Mouse (Mus musculus): Measurements from ENCODE around the gene Ank2.

The Ank2 gene

DNA sequence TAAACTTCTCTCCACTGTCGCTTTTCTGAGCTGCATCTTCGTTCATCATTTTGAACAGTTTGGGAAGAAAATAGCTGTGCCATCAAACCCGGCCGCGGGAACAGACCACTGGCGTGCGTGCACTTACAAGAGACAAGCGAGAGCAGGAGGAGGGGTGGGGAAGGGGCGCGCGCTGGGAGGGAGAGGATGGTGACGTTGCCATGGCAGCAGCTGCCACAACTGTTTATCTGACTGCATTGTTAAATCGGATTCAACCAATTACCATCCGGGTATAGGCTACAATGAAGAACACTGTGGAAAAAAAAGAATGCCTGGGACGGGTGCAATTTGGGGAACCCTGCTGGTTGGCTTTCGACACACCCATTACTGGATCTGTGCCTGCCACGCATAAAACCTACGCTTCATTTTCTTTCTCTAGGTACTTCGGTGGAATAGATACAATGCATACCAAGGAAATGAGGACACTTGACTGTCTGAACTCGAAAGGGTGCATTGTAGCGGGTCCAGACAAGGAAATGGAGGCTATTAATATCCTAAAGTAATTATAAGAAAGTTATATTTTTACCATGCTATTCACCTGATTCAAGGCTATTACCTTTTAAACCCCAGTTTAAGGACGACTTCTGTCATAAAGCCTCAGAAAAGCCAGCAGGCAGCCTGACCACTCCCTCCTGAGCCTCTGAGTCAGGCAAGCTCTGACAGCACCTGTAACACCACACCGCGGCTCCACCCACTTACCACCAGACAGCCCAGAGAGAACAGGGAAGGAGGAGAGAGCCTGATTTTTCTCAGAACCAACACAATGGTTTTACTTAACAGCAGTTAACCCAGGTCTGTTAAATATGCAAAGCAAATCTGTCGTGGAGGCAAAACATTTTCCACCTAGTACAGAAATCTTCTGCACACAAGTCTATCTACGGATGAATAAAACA lies 273.1 kb downstream of the Ank2 start:
- DNase-seq = no peak

DNA sequence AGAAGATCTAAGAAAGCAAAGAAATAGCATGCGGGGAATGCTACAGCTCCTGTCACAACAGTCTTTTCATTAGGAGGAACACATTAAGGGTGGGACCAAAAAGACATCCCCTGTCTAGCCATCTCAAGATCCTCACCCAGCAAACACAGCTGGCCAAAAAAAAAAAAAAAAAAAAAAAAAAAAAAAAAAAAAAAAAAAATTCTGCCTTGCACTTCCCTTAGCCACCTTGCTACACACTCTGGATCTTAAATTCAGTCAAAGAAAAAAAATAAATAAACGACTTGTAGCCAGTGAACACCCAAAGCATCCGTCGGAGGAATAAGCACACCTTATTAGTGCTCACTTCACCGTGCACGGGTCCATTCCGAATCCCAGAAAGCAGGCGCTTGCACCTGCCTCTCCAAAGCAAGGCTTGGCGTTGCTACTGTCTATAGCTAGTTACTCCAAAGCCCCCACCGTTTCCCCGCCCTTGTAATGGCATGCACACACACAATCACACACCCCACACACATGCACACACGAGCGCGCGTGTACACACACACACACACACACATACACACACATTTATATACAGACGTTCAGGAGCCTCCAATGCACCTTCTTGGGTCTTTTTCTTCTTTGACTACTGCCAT lies 273.9 kb downstream of the Ank2 start:
- DNase-seq = no peak

DNA sequence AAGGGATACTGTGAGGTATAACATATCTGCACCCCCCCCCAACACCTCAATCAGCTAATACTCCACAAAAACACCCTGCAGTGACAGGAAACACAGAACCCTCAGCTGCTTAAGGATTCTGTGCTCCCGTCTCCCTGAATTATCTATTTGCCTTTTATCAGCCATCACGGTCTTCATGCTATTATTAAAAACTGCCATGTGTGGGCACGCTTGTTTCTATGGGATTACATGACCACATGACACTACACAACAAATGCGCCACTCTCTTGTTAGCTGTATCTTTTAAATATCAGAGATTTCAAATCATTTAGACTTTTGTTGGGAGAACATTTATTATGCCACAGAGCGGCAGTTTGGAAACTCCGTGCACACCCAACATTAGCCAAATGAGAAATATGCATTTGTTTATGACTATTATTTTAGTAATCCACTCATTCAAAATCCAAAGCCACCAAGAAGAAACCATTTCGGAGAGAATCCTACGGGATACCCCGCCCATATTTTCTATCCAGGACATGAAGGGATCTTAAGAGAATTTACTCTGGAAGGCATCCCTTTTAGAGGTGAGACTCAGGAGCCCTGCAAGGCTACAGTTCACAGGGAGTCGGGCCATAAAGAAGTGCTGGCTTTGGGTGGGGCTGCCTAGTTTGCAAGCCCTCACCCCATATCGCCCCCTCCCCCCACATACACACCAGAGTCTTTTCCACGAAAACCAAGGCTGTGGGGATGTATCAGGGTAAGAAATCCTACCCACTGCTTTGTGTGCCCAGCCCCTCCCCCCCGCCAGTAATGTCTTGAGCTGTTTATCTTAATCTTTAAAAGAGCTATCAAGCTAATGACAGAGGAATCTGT lies 274.6 kb downstream of the Ank2 start:
- DNase-seq = no peak

DNA sequence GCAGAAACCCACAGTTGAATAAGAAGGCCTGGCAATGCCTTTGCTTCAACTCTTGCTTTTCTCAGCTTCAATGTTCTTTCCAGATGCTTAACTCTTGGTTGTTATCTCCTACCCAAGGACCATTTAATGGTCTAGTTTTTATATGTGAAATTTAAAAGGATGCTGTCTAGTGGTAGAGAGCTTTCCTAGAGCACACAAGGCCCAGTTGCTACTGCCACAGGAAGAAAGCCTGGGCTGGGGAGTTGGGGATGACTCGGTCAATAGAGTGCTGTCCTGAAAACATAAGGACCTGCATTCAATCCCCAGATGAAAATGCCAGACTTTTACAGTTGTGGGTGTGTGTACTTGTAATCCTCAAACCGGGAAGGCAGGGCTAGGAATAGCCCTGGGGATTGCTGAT lies 277.1 kb downstream of the Ank2 start:
- no peak for DNase-seq

DNA sequence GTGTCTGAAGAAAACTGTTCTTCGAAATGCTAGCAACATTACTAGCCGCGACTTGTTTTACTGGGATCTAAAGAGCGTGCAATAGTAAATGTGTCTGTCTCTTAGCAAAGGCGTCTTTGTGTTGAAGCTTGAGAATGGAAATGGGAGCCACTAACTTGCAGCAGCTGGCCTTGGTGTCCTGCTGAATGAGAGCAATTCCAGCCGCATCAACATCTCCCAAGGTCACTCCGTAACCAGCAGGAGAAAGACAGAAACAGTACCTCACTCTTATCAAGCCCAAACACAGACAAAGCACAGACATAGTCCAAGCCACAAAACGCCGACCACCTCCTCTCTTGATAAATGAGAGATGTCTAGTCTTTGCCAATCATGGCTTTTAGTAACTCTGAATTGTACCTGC lies 278.3 kb downstream of the Ank2 start:
- DNase-seq = no peak

DNA sequence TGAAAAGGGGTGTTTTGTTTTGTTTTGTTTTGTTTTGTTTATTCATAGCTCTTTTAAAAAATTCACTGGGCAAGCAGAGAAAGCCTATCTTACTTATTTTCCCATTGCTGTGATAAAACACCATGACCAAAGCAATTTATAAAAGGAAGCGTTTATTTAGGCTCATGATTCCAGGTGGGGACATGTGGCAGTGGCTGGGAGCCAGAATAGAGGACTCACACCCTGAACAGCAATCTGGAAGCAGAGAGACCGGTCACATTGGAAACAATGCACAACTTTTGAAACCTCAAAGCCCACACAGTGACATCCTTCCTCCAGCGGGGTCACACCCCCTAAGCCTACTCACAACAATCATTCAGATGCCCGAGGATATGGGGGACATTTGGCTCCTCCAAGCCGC lies 285.6 kb downstream of the Ank2 start:
- DNase-seq = no peak

DNA sequence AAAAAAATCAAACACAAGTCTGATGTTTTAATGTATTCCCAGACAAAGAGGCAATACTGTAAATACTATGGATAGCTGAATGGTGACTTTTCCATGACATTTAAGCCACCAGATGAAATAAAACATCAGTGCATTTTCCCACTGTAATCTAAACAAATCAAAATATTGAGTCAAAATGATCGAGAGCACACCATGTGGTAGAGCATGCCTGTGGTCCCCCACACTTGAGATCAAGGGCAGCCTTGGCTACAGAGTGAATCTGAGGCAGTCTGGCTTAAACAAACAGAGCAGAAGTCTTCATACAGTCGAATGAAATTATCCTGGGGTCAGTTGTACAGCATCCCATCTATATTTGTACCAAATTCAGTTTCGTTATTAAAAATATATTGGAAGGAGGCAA lies 288.0 kb downstream of the Ank2 start:
- no peak for DNase-seq

DNA sequence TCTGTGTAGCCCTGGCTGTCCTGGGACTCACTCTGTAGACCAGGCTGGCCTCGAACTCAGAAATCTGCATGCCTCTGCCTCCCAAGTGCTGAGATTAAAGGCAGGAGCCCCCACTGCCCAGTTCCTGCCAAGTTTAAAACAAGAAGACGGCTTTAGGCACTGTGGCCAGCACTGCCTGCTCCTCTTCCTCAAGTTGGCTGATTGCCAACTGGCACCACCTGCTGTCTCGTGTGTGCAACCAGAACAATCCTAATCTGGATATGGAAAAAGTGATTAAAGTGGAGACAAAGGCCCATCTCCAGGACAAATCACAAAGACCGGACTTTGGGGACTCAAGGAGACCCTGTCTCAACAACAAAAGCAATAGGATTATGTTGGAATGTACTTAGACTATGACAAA lies 288.6 kb downstream of the Ank2 start:
- DNase-seq = no peak

DNA sequence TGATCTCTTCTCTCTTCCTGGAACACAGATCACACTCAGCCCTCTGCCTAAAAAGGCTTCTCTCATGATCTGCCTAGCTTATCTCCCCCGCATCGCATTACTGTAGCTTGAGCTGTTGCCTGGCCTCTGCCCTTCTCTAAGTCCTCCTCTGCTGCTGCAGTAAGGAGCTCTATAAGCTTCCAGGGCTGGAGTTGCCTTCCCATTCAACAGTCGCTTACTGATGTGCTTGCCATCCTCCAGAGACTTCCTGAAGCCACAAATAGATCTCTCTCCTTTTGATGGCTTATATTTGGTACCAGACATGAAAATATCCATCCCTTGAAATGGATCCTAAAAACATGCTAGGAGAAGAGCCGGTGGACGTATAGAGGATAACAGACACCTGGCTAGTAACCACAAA lies 290.3 kb downstream of the Ank2 start:
- DNase-seq = no peak

DNA sequence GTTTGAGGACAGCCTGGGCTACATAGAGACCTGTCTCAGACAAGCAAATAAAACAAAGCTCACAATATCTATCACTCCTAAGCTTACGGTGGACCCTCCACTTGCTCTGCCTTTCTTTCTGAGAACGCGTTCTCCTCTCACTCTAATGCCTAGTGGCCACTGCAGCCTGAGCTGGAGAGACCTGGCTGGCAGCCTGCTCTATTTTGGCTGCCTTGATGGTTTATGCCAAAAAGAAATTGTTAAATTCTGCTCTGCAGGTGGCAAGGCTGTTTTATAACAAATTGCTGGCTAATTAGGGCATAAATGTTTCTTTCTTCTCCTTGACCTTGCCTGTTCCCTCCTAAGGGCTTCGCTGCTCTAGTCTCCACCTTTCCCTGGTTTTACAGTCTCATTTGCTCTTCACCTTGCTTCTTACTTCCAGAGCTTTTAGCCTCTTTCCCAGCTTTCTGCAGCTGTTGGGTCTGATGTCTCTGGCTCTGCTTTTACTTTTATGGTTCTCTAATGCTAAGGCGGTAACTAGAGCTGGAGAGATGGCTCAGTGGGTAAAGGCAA lies 293.2 kb downstream of the Ank2 start:
- DNase-seq = no peak

DNA sequence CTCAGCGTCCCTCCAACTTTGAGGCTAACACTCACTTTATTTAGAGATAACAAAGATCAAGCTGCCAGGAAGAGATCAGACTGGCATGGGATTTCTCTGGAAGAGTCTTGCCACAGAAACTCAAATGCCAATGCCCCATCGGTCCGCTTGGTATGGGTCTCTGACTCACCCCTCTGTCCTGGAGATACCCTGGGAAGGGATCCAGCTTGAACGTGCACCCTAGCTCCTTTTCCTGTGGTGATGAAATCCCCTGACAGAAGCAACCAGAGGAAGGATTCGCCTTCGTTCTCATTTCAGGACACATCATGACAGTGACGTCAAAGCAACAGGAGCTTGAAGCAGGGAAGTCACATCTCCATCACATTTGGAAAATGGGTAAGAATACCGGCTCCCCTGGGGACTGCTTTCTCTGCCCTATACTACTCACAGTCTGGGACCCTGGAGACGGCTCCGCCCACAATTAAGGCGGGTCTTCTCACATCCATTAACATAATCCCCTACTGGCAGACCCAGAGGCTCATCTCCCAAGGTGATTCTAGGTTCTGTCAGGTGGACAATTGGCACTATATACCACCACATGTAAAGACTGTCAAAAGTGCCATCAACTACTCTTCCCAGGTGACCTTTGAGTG lies 296.6 kb downstream of the Ank2 start:
- no peak for DNase-seq

DNA sequence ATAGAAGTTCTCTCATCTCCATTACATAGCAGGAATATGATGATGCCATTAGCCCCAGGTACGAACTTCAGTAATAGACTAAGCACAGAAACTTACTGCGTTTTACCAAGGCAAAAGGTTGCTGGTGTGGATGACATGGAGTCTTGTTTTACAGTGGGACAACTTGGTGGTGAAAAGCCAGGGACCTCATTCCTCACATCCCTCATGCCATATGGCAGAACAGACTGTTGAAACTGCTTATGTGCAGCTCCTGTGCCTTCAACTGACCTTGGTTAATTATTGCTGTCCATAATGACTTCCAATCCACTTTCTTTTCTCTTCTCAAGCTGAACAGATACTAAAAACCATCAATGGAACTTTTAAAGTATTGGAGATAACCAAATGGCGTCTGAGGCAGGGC lies 298.4 kb downstream of the Ank2 start:
- DNase-seq = no peak

DNA sequence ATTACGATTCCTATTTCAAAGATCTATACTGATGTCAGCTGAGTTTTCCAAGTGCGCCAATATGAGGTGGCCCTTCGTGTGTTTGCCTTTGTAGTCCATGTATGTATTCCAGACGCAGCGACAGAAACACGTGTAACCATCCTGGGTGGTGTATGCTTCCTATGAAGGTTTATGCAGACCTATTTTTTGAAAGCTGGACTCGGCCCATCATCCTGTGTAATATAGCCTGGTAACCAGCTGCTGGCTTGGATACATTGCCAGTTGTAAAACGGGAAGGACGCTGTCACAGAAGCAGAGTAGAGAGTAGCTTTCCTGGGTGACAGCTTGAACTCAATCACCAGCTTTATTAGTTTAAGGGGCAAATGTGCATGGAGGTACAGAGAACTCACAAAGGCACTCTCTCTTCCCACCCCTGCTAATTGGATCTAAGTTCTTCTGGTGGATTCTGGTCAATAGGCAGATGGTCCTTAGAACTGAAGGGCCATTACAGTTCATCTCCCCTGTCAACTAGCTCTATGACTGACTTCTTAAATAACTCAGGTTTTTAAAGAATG lies 300.0 kb downstream of the Ank2 start:
- DNase-seq = no peak

DNA sequence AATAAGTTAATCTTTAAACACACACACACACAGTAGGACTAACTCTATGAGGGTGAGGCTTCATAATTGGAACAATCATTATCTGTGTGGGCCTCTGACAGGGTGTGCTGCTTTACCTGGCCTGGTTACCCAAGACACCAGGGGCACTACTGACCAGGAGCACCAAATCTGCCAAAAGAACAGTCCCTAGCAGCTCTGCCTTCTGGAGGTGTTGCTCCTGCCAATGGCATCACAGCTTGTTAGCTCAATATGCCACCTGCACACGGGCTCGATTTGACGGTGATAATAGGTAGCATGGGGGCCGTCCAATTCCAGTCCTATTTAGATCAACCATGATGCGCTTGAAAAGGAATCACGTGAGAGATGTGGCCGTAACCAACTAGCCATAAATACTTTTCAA lies 300.5 kb downstream of the Ank2 start:
- no peak for DNase-seq

DNA sequence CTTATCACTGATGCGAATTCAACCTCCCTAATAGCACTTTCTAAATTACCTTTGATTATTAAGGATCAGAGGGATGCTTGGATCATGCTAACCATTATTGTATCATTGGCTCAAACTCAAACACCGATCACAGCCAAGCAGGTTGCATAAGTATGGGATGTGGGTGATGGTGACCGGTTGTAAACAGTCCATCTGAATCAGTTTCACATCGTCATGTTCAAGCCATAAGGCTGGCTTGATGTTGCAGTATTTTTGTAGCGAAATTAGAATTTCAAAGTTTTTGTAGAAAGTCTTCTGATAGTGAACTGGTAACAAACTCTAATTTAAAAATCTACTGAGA lies 310.4 kb downstream of the Ank2 start:
- DNase-seq = no peak

DNA sequence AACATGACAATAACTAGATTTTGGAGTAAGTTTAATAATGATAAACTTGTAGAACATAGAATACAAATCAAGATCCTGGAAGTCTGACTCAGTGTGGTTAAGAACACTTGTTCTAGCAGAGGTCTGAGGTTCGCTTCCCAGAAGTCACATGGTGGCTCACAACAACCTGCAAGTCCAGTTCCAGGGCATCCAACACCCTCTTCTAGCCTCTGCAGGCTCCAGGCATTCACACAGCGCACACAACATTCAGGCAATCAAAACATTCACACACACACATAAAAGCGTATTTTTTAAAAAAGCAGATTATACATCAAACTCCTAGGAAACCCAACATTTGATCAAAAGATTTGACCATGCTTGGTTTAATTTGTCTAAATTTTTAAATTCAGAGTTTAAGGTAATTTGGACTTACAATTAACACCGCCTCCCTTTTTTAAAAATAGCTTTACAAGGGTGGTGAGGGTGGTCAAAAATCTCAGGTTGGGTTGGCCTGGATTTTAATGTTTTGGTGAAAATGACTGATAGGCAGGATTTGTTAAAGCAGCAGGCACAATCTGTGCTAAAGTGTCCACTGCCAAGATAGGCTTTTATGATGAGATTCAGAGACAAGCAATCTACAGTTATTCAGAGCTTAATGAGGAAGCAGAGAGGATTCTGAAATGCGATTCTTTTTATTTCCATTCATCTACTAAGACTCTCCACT lies 310.9 kb downstream of the Ank2 start:
- DNase-seq = no peak

DNA sequence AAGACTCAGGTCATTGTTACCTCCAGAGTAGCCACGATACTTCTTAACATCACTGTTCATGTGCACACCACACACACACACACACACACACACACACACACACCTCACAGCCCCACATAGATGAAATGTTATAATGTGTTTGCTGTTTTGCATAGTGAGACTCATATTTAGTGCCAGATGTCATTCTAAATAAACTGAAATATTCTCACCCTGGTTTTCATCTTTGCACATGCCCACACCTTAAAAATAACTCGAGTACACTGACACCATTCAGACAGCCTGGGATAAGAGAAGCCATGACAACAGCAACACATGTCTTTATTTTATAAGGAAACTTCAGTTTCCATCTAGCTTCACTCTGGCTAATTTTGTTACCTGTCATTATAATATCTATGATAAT lies 312.1 kb downstream of the Ank2 start:
- DNase-seq = no peak

DNA sequence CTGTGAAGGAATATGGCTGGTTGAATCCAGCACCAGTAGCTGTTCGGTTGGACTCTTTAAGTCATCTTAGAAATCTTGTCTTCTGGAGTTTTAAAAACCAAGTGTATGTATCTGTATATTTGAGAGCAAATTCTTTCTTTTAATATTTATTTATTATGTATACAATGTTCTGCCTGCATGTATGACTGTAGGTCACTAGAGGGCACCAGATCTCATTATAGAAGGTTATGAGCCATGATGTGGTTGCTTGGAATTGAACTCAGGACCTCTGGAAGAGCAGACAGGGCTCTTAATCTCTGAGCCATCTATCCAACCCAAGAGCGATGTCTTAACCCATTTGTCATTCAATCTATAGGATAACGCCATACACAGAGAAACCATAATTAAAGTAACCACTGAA lies 312.9 kb downstream of the Ank2 start:
- DNase-seq = no peak

DNA sequence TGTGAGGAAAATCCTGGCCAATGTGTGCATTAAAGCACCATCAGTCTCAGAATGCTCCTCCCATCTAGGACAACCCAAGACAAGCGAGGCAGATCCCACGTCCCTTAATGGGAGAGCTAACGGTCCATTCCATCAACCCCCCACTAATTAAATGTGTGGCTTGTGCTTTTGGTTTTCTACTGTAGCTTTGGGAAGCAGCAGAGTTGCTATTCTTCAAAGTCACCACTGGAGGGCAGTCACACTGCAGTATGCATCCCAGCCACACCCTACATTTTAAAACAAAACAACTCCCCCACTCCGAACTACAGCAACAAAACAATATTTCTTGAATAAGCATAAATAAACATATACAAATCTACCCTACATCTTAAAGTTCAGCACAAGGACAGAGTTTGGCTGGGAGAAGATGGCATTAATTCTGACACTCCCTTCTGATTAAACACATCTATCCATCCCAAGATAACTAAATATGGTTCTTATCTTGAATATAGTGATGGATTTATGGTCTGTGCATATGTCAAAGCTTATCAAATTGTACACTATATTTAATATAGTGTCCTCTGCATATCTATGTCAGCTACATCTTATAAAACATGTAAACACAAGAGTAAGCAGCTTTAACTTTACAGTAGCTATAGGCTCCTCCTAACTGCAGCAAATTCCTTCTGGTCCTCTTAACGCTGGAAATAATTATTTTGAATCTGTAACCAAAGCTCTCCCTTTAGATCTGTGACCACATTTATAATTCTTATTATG lies 315.0 kb downstream of the Ank2 start:
- no peak for DNase-seq

DNA sequence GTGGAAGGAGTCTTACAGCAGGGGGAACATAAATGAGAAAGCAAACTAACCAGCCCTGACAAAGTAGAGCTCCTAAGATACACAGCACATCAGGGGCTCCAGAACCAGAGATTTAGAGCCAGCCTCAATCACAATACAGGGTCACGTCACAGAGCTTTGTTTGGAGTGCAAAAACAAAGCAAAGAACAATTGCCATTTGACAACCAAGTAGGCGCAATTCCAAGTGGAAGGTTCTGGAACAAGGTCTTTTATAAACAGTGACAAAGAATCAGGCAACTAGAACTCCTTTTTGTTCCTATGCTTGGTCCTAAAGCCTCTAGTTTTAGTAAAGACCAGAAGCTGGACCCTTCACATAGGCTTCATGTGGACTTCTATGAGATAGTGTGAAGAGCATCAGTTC lies 326.5 kb downstream of the Ank2 start:
- DNase-seq = no peak

DNA sequence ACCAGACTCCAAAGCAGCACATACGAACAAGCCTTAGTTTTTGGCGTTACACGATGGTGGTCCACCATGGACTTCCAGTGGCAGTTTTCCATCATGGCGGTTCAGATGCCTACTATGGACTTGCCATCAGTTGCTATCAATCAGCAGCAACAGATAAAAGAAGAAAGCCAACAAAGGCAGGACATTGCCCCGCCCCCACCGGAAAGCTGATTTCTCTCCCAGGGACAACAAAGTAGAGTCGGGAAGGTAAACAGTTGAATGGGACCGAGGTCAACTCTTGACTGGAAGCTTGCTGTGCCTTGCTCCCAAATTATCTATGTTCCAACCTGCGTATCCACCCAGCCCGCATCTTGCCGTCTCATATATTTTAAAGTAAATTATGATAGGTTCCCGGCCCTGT lies 328.9 kb downstream of the Ank2 start:
- no peak for DNase-seq
